Mouse (Mus musculus): ENCODE data around the gene 4933421I07Rik.

GRCm38 (mm10) chr7:42450618-42451017 lies 2.7 kb upstream of the 4933421I07Rik start:
- peak; percentile 90 for TF ChIP-seq CTCF (IDR thresholded peaks at IDR 0.05; ENCODE audit: low read depth, low read length)
- TF ChIP-seq POLR2A (IDR thresholded peaks at IDR 0.05; ENCODE audit: insufficient read depth, low read length), result no peak
